Mouse (Mus musculus) heart, postnatal 0 days (tissue): ENCODE data around the gene Cby1.

Source experiments
- CTCF ChIP-seq: IDR thresholded peaks from 2 replicates; pipeline ENCODE4 v1.5.1; 2016; ENCODE audit warnings: antibody characterized with exemption, control low read depth, low read depth
- EP300 ChIP-seq: IDR thresholded peaks from 2 replicates; pipeline ENCODE4 v1.6.1; 2016; ENCODE audit warnings: antibody characterized with exemption, low read depth

- TF ChIP-seq CTCF, result no peak
- no peak for TF ChIP-seq EP300
Measured at GRCm38 (mm10) chr15:79716710-79717109, 57.7 kb downstream of the Cby1 start.
